Mouse (Mus musculus) granulocyte monocyte progenitor cell, adult 5-6 weeks (primary cell): ENCODE measurements at regions not wholly inside any gene's neighbourhood (a gene's known extent, or its start where the extent isn't known, plus 50 kb on each side); places are given as distances from the start of the nearest gene placed in this dataset.

Source experiments
- ATAC-seq: replicated peaks from 2 replicates; pipeline ENCODE4 v1.8.0; 2016; ENCODE audit warnings: mild to moderate bottlenecking, moderate TSS enrichment, inconsistent platforms; ENCODE audit not compliant: poor library complexity, severe bottlenecking

DNA sequence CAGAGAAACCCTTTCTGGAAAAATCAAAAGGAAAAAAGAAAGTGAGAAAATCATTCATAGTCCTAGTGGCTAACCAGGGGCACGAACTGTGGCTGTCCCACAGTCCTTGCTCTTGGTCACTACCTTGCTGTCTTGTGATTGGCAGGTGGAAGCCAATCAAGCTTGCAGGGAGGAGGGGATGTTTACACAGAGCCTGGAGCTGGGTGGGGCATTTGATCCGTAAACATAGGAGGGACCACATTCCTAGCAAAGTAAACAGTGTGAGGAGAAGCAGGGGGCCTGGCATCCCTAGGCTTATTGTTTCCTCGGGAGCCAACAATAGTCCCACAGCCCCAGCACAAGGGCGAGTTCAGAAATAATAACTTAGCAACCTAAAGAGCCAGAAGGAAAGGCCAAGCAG lies 466.5 kb upstream of the Gm10131 start:
- ATAC-seq = no peak

DNA sequence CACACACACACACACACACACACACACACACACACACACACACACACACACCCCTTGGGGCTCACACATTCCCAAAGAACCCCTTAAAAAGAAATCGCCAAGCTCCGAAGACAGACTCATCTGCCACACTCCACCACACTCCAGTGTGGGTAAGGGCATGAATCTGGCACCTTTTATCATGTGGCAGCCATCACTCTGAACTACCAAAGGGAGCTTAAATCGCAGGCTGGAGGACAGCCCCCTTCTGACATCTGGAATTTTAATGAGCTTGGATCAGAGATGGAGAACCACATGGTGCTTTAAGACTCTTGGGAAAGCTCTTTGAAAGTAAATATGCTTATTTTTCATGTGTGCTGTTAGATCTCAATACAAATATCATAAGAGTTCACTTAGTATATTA lies 462.5 kb upstream of the Gm10131 start:
- ATAC-seq = no peak

DNA sequence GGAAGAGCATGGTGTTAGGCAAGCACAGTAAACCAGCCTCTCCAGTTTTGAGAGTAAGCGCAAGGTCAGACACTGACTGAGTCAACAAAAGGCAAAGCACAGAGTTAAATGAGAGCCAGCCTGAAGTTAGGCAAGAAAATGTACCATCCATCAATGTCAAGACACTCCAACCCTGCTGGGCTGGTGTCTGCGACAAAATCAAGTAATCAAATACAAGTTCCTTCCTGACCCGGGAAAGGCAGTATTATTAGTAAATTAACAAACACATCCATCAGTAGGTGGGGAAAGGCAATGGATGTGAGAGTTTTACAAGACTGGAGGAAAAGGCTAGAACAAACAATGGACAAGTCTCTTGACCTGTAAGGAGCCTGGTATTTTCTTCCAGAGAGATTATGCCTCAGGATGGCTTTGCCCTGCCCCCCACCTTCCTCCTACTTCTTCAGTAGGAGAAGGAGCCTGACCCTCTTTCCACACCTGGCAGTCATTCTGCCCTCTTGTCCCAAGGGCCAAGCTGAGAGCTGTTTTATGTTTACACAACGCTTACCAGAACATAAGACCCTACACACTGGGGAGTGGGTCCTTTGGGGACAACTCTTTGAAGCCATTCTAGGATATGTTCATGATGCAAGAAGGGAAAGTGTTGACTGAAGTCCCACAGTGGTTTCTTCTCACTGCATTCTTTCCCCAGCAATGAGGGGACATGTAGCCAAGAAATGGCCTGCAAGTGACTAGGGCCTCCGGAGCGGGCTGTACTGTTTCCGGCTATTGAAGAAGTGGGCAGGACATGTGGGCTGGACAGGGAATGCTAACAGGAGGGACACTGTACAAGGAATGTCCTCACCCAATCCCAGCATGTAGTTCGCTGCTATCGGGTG lies 461.7 kb upstream of the Gm10131 start:
- ATAC-seq = no peak

DNA sequence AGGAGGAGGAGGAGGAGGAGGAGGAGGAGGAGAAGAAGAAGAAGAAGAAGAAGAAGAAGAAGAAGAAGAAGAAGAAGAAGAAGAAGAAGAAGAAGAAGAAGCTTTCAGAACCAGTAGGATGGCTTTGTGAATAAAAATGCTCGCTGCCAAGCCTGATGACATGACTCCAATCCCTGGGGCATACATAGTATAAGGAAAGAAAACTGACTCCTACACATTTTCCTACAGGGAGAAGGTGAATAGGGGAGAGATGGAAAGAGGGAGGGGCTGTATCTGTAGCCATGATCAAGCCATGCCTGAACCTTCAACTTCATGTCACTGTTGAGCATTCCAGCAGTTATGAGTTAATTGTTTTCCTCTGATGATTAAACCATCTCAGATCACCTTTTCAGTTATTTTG lies 460.2 kb upstream of the Gm10131 start:
- no peak for ATAC-seq

DNA sequence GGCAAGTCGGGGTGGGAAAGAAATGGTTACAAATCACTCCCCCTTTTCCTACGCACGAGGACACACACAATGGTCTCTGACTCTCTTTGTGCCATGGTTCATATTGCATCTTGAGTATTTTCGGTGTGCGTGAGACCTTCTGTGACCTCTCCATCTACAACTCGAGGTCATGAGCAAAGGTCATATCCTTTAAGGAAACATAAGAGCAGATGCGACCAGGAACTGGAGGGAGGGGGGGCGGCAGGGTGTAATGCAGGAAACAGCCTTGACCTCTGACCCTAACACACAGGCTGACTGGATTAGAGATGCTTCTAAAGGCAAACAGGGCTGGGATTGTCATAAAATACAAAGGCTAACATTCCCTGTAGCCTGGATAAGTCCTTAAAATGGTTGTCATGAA lies 450.7 kb upstream of the Gm10131 start:
- ATAC-seq = no peak

DNA sequence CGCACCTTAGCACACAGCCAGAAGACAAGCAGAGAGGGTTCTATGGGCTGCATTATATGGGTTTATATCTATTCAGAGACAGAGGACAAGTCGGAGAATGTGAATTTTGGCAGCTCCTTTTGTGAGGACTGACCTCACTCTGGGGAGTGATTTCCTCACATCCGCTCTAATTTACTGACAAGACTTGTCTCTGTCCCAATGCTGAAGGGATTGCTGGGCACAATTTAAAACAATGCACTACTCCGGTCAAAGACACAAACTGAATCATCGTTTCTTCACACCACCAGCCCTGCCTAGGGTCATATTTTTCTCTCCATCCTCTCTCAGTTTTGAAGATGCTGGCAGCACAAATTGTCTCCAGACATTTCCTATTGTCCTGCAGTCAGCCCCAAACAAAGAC lies 438.2 kb upstream of the Gm10131 start:
- no peak for ATAC-seq

DNA sequence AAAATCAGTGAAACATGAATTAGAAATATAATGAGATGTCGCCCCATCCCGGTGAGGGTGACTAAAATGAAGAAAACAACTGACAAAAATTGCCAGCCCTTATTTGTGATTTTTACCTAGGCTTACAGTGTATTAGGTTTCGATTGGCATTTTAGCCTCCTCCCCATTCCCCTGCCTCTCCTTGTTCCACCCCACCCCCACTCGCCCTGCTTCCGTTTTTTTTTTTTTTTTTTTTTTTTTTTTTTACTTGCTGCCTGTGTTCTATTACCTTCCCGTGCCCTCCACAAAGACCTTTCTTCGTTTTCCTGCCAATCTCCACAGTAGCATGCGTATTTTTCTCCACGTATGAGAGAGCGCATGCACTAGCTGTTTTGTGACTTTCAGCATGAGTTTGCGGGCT lies 435.3 kb upstream of the Gm10131 start:
- peak; percentile 68 for ATAC-seq

DNA sequence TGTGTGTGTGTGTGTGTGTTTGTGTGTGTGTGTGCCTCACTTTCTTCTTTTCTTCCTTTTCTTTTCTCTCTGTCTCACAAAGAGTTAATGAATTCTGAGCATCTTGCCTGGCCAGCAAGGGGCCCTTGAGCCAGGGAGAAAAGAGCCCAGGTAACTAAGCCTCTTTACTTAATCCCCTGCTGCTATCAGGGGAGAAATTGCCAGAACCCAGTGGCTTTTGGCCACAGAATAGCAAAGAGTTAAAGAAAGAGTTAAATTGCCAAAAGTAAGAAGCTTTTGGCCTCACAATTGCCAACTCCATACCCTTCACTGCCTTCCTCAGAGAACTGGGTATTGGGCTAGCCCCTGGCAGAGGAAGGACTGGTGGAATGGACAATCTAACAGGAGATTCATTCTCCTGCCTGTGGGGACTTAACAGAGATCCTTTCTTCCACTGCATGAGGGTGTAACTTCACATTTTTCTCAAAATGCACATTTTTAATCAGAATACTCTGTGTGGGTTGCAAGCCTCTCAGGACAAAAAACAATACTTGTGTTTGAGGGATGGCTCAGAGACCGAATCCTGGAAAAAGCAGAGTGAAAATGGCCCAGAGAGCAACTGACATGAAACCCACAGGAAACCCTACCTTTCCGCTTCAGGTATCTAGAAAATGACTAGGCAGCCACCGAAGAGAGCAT lies 431.0 kb upstream of the Gm10131 start:
- no peak for ATAC-seq

DNA sequence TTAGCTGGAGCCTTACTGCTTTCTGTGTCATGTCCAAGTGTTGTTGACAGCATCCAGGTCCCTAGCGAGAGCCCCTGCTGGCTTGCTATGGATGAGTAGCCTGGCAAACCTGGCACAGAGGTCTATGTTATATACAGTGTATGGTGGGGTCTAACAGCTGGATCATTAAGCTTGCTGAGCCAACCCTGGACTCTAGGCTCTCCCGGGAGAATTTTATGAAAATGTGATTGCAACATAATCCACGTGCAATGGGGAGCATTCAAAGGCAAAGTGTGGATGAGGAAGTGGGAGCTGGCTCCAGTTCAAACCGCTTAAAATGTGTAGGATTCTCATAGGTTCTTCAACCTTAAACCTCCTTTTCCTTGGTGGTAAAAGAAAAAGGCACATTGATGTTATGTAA lies 427.7 kb upstream of the Gm10131 start:
- ATAC-seq = peak; percentile 98

DNA sequence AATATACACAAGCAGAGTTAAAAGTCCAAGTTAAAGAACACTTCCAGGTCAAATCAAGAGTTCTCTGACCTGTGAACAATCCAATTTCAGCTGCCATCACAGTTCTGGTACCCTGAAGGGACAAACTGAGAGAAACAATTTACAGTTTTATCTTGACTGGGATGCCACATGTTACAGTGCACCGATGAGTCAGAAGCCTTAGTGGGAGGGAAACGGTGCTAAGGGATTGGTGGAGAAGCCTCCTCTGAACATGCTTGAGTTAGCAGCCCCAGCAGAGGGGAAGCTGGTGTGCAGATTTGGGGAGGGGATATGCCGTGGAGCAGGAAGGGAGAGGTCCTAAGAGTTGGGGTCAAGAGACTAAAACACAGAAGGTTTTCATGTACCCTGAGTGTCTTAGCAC lies 423.9 kb upstream of the Gm10131 start:
- no peak for ATAC-seq

DNA sequence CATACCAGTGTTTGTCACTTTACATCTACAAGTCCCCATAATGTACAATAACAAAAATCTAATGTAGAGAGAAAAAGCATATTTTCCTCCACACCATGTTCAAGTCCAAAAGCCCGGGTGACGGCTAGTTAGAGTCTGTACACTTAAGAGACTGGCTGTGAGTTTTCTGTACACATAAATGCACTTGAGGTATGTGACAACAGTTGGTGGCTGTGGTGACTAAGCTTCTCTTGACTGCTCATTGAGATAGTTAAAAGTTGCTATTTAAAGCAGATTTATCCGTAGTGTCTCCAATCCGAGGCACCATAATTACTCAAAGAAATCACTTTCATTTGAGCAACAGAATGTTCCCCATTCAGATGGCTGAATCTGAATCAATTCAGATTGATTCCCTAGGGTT lies 421.9 kb upstream of the Gm10131 start:
- no peak for ATAC-seq

DNA sequence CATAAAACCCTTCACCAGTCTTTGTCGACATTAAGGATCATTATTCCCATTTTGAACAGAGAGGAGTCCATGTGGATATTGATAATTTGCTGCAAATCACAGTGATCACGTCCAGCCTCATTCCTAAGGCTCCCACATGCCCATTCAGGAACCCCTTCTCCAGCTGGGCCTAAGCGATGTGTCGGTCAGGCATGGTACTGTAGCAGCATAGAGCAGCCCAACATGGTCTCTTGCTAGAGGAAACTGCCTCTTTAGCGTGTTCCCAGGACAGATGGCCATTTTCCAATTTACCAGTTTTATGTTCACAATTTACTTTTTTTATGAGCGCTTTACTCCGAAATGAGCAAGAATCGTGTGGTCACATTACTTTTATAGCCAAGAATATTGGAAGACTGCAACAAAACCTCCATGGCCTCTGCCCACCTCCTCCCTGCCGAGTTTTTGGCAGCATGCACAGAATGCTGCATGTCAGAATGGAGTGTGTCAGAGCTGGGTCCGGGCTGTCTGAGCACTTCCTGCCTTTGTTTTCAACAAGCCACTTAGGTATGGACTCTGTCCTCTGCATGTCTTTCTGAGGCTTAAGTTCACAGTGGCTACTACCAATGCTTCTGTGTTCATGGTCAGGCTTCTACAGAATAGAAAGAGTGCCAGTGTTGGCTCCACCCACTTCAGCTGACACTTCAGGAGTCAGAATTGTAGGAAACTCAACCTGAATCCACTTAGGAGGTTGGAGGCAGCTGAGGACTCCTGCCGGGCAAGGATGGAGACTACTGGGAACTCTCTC lies 419.6 kb upstream of the Gm10131 start:
- no peak for ATAC-seq

DNA sequence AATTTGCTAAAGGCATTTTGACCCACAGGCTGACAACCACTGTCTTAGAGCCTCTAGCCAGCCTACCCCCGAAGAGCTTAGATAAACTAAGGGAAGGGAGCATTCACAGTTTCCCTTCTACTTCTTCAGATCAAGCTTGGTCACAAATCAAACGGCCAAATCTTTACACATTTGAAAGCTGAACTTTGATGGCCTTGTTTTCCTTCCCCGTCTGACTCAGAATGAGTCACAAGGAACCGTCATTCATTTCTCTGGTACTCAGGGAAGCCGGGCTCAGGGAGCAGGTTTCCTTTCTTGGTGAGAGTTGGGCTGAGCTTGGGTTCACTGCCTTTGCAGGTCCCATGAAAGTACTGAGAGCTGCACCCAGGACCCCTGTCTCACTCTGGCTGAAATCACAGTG lies 418.5 kb upstream of the Gm10131 start:
- ATAC-seq = no peak

DNA sequence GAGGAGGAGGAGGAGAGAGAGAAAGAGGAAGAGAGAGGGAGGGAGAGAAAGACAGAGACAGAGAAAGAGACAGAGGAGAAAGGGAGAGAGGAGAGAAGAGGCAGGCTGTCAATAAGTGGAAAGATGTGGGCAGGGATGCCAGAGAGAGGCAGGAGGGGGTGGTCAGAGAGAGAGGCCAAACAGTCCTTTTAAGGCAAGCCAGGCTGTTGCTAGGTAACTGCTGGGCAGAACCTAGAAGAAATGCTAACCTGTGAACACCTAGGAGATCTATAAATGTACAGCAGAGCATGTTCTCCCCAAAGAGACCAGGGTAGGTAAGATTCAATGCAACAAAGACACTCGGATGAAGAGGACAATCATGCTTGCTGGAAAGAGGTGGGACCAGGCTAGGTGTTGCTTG lies 417.9 kb upstream of the Gm10131 start:
- ATAC-seq = no peak

DNA sequence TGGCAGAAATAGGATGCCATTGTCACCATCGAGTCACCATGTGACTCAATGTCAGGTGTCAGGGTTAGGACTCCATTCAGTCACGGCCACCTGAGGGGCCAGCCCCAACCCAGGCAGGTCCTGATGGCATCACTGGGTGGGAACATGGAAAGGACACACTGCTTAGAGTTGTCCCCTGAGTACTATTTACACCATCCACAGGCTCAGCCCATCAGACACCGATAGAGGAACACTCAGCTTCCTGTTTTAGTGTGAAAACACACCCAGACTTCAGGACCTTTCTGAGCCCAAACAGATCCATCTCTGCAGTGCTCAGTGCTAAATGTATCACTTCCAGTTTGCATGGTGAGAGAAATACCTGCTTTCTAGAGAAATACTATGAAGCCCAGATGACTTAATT lies 416.7 kb upstream of the Gm10131 start:
- ATAC-seq = peak; percentile 50

DNA sequence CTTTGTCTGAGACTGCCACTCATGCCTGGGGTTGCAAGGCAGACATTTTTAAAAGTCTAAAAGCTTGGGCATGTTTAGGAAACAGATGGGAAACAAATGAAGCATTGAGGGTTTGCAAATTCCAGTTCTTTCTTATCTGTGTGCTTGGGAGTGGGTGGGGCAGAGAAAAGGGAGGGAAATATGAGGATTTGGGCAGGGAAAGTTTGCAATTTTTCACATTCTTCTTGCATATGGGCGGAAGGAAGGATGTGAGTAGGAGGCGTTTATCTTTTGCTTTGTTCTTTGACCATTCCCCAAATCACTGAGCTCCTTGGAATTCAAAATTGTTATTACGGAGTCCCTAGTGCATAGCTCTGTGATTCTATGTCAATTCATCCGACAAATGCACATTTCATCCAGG lies 413.7 kb upstream of the Gm10131 start:
- ATAC-seq = no peak

DNA sequence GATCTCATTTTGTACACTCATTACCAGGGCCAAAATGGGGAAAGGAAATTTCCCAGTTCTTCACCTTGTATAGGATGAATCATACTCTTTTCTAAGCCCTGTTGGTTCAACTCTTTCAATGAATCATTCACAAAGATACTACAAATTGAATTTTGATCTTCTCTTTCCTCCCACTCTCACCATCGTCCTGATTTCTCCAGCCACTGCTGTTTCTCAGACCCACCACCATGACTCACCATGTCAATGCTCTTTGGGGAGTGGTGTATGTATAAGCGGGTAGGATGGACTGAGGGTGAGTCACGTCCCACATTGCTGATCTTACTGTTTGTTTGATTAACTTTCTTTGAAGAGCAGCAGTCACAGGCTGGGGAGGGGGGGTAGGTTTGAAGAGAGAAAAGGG lies 412.3 kb upstream of the Gm10131 start:
- no peak for ATAC-seq

DNA sequence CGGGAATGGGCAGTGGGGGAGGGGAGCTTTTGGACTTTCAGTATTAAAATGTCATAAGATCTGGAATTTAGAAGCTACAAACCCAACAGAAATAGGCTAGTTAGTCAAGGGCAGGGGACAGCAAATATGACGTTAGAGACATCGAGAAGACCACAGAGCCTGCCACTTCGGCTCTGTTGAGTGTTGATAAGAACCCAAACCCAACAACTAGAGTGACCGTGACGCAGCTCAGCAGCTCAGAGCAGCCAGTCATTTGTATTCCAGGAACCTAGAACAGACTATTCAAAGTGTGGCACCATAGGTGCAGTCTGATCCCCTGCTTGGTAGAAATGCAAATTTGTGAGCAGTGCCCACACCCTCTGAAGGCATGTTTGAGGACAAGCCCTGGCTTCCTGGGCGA lies 409.8 kb upstream of the Gm10131 start:
- no peak for ATAC-seq

DNA sequence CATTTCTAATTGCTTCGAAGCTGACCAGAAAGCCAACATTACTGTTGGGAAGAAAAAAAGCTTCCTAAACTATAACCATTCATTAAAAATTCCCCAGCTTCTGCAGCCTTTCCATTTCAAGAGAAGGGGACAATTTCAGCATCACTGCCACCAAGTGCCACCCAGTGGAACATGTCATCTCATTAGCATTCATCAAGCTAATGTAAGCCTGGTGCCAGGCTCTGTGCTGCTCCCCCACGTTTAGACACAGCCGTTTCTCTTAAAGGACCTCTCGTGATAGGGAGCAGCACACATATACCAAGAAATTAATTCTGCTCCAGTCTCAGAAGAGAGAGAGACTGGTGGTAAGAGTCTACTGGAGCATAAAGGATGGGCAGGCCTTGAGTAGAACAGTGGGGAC lies 409.1 kb upstream of the Gm10131 start:
- no peak for ATAC-seq

DNA sequence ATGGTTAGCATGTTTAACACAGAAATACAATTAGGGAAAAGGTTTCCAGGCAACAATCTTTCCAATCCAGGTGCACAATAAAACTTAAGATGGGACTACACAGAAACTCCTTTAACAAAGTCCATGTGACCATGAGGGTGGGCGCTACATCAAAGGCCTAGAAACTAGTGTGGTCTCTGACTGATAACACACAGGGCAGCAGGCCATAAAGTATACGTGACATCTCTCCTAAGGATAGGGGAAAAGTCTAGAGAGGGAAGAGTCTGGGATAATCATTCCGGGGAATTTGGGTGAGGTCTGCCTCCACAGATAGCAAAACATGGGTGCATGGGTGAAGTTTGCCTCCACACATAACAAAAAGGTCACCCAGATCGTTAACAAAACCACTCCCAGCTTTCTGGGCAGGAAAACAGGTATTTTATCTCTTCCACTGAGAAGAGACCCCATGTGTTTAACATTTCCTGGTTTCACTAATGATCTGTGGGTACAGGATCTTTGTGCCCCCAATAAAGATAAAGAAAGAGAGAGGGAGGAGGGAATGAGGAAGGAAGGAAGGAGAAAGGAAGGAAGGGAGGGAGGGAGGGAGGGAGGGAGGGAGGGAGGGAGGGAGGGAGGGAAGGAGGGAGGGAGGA lies 402.0 kb upstream of the Gm10131 start:
- ATAC-seq = no peak
